15 mouse cellular contexts compared by ENCODE assay signal in genomic region chr2:118995919-118996797, GRCm38 (mm10). TPM values are rescaled to one million over a fixed set of nuclear protein-coding genes. Genes with fewer than 3 reads are reported as not detected.
A peak's percentile ranks its signal among the peaks of the same experiment; 100 is the strongest.
DNase-seq lines count a peak whose midpoint lies in the region; ATAC-seq lines count a peak whose summit lies in the region.
"Had no signal": no experiment of that assay in that cellular context is flagged by ENCODE, and none has a peak within 500 bp of the region (broad histone marks: within the 10 kb centered on the region; RNA-seq: fewer than 3 reads in every experiment).

No protein-coding gene starts in this region.

- H3K27ac ChIP-seq in forebrain, embryonic 11.5 days (ENCODE audit: low read depth, low read length): no peak overlapping the region
- H3K27ac ChIP-seq in forebrain, embryonic 10.5 days: no peak overlapping the region
- peak overlapping the region; percentile 74 for H3K27ac ChIP-seq in hindbrain, embryonic 13.5 days
- no peak overlapping the region for H3K27ac ChIP-seq in neural tube, embryonic 12.5 days
- H3K27ac ChIP-seq in liver, embryonic 12.5 days: no peak overlapping the region
- H3K27ac ChIP-seq: heart, embryonic 13.5 days; limb, embryonic 13.5 days; stomach, postnatal 0 days had no signal

- DNase-seq in forebrain, embryonic 11.5 days (ENCODE audit: low spot score): no peak
- DNase-seq in forebrain, embryonic 10.5 days (ENCODE audit: extremely low spot score, low spot score): no peak
- peak; percentile 32 for DNase-seq in MN1 (ENCODE audit: low spot score)
- DNase-seq in heart, adult 9 months (ENCODE audit: low spot score in 2 of 2): no peak
- no peak for DNase-seq in thymus, postnatal 10 days (ENCODE audit: low spot score in 2 of 2)
- DNase-seq: adrenal gland, postnatal 14 days; gastrocnemius, postnatal 10 days; kidney, postnatal 10 days; lung, adult 2 months had no signal

- 0 out of 2 replicates have a peak, but pooled peaks have one; percentile 12 for ATAC-seq in forebrain, embryonic 11.5 days (replicated peaks; ENCODE audit: low FRiP score)
- peak; percentile 85 for ATAC-seq in hindbrain, embryonic 13.5 days (ENCODE audit: low FRiP score)
- peak; percentile 77 for ATAC-seq in neural tube, embryonic 12.5 days (ENCODE audit: low FRiP score, low read depth)
- no peak for ATAC-seq in liver, embryonic 12.5 days

- H3K9ac ChIP-seq in forebrain, embryonic 11.5 days (ENCODE audit: low read length): no peak overlapping the region
- H3K9ac ChIP-seq in hindbrain, embryonic 13.5 days: 0 out of 2 replicates have a peak overlapping the region, but pooled peaks have one; percentile 19
- H3K9ac ChIP-seq in neural tube, embryonic 12.5 days: no peak overlapping the region
- H3K9ac ChIP-seq in liver, embryonic 12.5 days: no peak overlapping the region
- H3K9ac ChIP-seq: heart, embryonic 13.5 days; limb, embryonic 13.5 days had no signal

- H3K4me3 ChIP-seq in forebrain, embryonic 11.5 days (ENCODE audit: low read depth, low read length): no peak overlapping the region
- no peak overlapping the region for H3K4me3 ChIP-seq in forebrain, embryonic 10.5 days
- no peak overlapping the region for H3K4me3 ChIP-seq in hindbrain, embryonic 13.5 days
- no peak overlapping the region for H3K4me3 ChIP-seq in neural tube, embryonic 12.5 days
- no peak overlapping the region for H3K4me3 ChIP-seq in liver, embryonic 12.5 days
- H3K4me3 ChIP-seq: heart, embryonic 13.5 days; limb, embryonic 13.5 days had no signal

- H3K4me2 ChIP-seq in forebrain, embryonic 11.5 days (ENCODE audit: low read depth, low read length, severe bottlenecking): no peak overlapping the region
- H3K4me2 ChIP-seq in hindbrain, embryonic 13.5 days: peak overlapping the region; percentile 6; the same call in 1 of the 2 replicates
- peak overlapping the region; percentile 16; the same call in 1 of the 2 replicates for H3K4me2 ChIP-seq in neural tube, embryonic 12.5 days (replicated peaks)
- no peak overlapping the region for H3K4me2 ChIP-seq in liver, embryonic 12.5 days
- H3K4me2 ChIP-seq: heart, embryonic 13.5 days; limb, embryonic 13.5 days had no signal

- H3K27me3 ChIP-seq in forebrain, embryonic 11.5 days (ENCODE audit: control insufficient read depth, insufficient read depth, low read length): no peaks in the 10 kb centered on the region
- H3K27me3 ChIP-seq in forebrain, embryonic 10.5 days (ENCODE audit: poor library complexity, severe bottlenecking): peaks cover 31% of the 10 kb centered on the region
- 0 out of 2 replicates have a peak, but pooled peaks cover 3% of the 10 kb centered on the region for H3K27me3 ChIP-seq in hindbrain, embryonic 13.5 days
- no peaks in the 10 kb centered on the region; the same call in 1 of the 2 replicates for H3K27me3 ChIP-seq in neural tube, embryonic 12.5 days (replicated peaks)
- H3K27me3 ChIP-seq in liver, embryonic 12.5 days (replicated peaks): peaks cover 78% of the 10 kb centered on the region

- no peaks in the 10 kb centered on the region; the same call in 1 of the 2 replicates for H3K4me1 ChIP-seq in forebrain, embryonic 11.5 days (replicated peaks; ENCODE audit: control insufficient read depth, insufficient read depth, low read length)
- peaks cover 30% of the 10 kb centered on the region for H3K4me1 ChIP-seq in forebrain, embryonic 10.5 days
- peaks cover 32% of the 10 kb centered on the region for H3K4me1 ChIP-seq in hindbrain, embryonic 13.5 days (replicated peaks)
- peaks cover 5% of the 10 kb centered on the region; the same call in 1 of the 2 replicates for H3K4me1 ChIP-seq in neural tube, embryonic 12.5 days
- H3K4me1 ChIP-seq in liver, embryonic 12.5 days: peaks cover 8% of the 10 kb centered on the region; the same call in 1 of the 2 replicates
- H3K4me1 ChIP-seq: heart, embryonic 13.5 days; limb, embryonic 13.5 days had no signal

- WGBS in forebrain, embryonic 11.5 days: 39% methylated on average over 16 of the region's 16 CpGs
- WGBS in forebrain, embryonic 10.5 days: 47% methylated on average over 16 of the region's 16 CpGs
- WGBS in hindbrain, embryonic 13.5 days: 38% methylated on average over 15 of the region's 16 CpGs
- WGBS in neural tube, embryonic 12.5 days: 33% methylated on average over 16 of the region's 16 CpGs
- 47% methylated on average over 16 of the region's 16 CpGs for WGBS in liver, embryonic 12.5 days (ENCODE audit: insufficient replicate concordance)

- no peaks in the 10 kb centered on the region for H3K36me3 ChIP-seq in forebrain, embryonic 11.5 days (ENCODE audit: control insufficient read depth, insufficient read depth, low read length)
- H3K36me3 ChIP-seq in forebrain, embryonic 10.5 days (replicated peaks): no peaks in the 10 kb centered on the region
- no peaks in the 10 kb centered on the region for H3K36me3 ChIP-seq in hindbrain, embryonic 13.5 days
- no peaks in the 10 kb centered on the region for H3K36me3 ChIP-seq in neural tube, embryonic 12.5 days
- H3K36me3 ChIP-seq in liver, embryonic 12.5 days: no peaks in the 10 kb centered on the region
- H3K36me3 ChIP-seq: heart, embryonic 13.5 days; limb, embryonic 13.5 days had no signal

- H3K9me3 ChIP-seq in forebrain, embryonic 11.5 days (ENCODE audit: control insufficient read depth, low read length): no peaks in the 10 kb centered on the region
- no peaks in the 10 kb centered on the region for H3K9me3 ChIP-seq in forebrain, embryonic 10.5 days
- no peaks in the 10 kb centered on the region for H3K9me3 ChIP-seq in hindbrain, embryonic 13.5 days
- no peaks in the 10 kb centered on the region for H3K9me3 ChIP-seq in neural tube, embryonic 12.5 days
- H3K9me3 ChIP-seq in liver, embryonic 12.5 days (replicated peaks): no peaks in the 10 kb centered on the region
- H3K9me3 ChIP-seq: heart, embryonic 13.5 days; limb, embryonic 13.5 days had no signal

RNA-seq across cellular contexts. Expression of gene Ccdc32, which starts 33.0 kb away (rescaled TPM):
- 22.1 and 24.0 TPM in 2 replicates for polyA plus RNA-seq in forebrain, embryonic 11.5 days (2014; fragmentation: Nextera tagmentation; extraction: Ambion mirVana)
- 20.5 and 21.0 TPM in 2 replicates for polyA plus RNA-seq in forebrain, embryonic 10.5 days (2016; fragmentation: Nextera tagmentation; extraction: Ambion mirVana)
- polyA plus RNA-seq in hindbrain, embryonic 13.5 days (2015; fragmentation: Nextera tagmentation; extraction: Ambion mirVana): 34.2 and 36.0 TPM in 2 replicates
- 28.0 and 28.8 TPM in 2 replicates for polyA plus RNA-seq in neural tube, embryonic 12.5 days (2016; fragmentation: Nextera tagmentation; extraction: Ambion mirVana)
- 17.5 and 19.2 TPM in 2 replicates for polyA plus RNA-seq in liver, embryonic 12.5 days (2016; fragmentation: Nextera tagmentation; extraction: Ambion mirVana)

RNA-seq across cellular contexts. Expression of gene Rpusd2, which starts 38.4 kb away (rescaled TPM):
- 8.3 and 8.9 TPM in 2 replicates for polyA plus RNA-seq in forebrain, embryonic 11.5 days (2014; fragmentation: Nextera tagmentation; extraction: Ambion mirVana)
- polyA plus RNA-seq in forebrain, embryonic 10.5 days (2016; fragmentation: Nextera tagmentation; extraction: Ambion mirVana): 9.2 and 9.4 TPM in 2 replicates
- 4.4 and 4.7 TPM in 2 replicates for polyA plus RNA-seq in hindbrain, embryonic 13.5 days (2015; fragmentation: Nextera tagmentation; extraction: Ambion mirVana)
- 6.6 TPM in 2 replicates for polyA plus RNA-seq in neural tube, embryonic 12.5 days (2016; fragmentation: Nextera tagmentation; extraction: Ambion mirVana)
- polyA plus RNA-seq in liver, embryonic 12.5 days (2016; fragmentation: Nextera tagmentation; extraction: Ambion mirVana): 5.9 and 6.5 TPM in 2 replicates

RNA-seq across cellular contexts. Expression of gene Knl1, which starts 50.8 kb away (rescaled TPM):
- 61.0 and 69.4 TPM in 2 replicates for polyA plus RNA-seq in forebrain, embryonic 11.5 days (2014; fragmentation: Nextera tagmentation; extraction: Ambion mirVana)
- 68.5 and 74.0 TPM in 2 replicates for polyA plus RNA-seq in forebrain, embryonic 10.5 days (2016; fragmentation: Nextera tagmentation; extraction: Ambion mirVana)
- 11.9 and 15.2 TPM in 2 replicates for polyA plus RNA-seq in hindbrain, embryonic 13.5 days (2015; fragmentation: Nextera tagmentation; extraction: Ambion mirVana)
- polyA plus RNA-seq in neural tube, embryonic 12.5 days (2016; fragmentation: Nextera tagmentation; extraction: Ambion mirVana): 37.6 and 38.1 TPM in 2 replicates
- 72.9 and 78.2 TPM in 2 replicates for polyA plus RNA-seq in liver, embryonic 12.5 days (2016; fragmentation: Nextera tagmentation; extraction: Ambion mirVana)

Comparison
In these comparisons a context has a peak if more than half of its experiments do, and no peak if none do; other contexts are left out.
1. H3K4me2 ChIP-seq: peak in hindbrain, embryonic 13.5 days (single experiment) and neural tube, embryonic 12.5 days (single experiment); none in forebrain, embryonic 11.5 days (single experiment) and liver, embryonic 12.5 days (single experiment).